Mouse (Mus musculus): Measurements from ENCODE around the gene Slc22a4. TPM values are rescaled to one million over a fixed set of nuclear protein-coding genes. Genes with fewer than 3 reads are reported as not detected.

Gene Slc22a4
- total and polyA plus RNA-seq, 2 experiments from 2014 or later: 7.2 TPM

GRCm38 (mm10) chr11:54002147-54002760 lies 25.6 kb downstream of the Slc22a4 start:
- DNase-seq (ENCODE audit: low spot score) (peak; percentile 84), ATAC-seq (peak; percentile 51; the same call in 1 of the 2 replicates)
- peak; percentile 87 for TF ChIP-seq CTCF (IDR thresholded peaks at IDR 0.05; ENCODE audit: low read depth)
- Histone ChIP-seq H3K27ac (no peak overlapping the region), H3K27me3 (ENCODE audit: insufficient read depth, low read length) (no peaks in the 10 kb centered on the region), H3K36me3 (ENCODE audit: insufficient read depth, low read length) (no peaks in the 10 kb centered on the region), H3K9ac (replicated peaks; ENCODE audit: low read length) (0 out of 2 replicates have a peak overlapping the region, but pooled peaks have one; percentile 3), H3K4me2 (ENCODE audit: low read depth, low read length) (no peak overlapping the region), H3K4me1 (ENCODE audit: insufficient read depth, low read length) (no peaks in the 10 kb centered on the region), H3K9me3 (ENCODE audit: low read length) (no peaks in the 10 kb centered on the region), H3K4me3 (ENCODE audit: low read length) (no peak overlapping the region)
- 4% methylated on average over 5 of the region's 5 CpGs for WGBS

GRCm38 (mm10) chr11:53997661-53998060 lies 30.2 kb downstream of the Slc22a4 start:
- TF ChIP-seq CTCF (IDR thresholded peaks at IDR 0.05; ENCODE audit: low read depth): no peak
- DNase-seq (ENCODE audit: low spot score) (no peak), ATAC-seq (no peak)
- Histone ChIP-seq H3K27me3 (ENCODE audit: insufficient read depth, low read length) (no peaks in the 10 kb centered on the region), H3K27ac (no peak overlapping the region), H3K4me1 (ENCODE audit: insufficient read depth, low read length) (no peaks in the 10 kb centered on the region), H3K9me3 (ENCODE audit: low read length) (no peaks in the 10 kb centered on the region), H3K4me2 (ENCODE audit: low read depth, low read length) (no peak overlapping the region), H3K9ac (replicated peaks; ENCODE audit: low read length) (no peak overlapping the region), H3K36me3 (ENCODE audit: insufficient read depth, low read length) (no peaks in the 10 kb centered on the region), H3K4me3 (ENCODE audit: low read length) (no peak overlapping the region)
- 87% methylated on average over 2 of the region's 2 CpGs for WGBS

GRCm38 (mm10) chr11:53992264-53992663 lies 35.6 kb downstream of the Slc22a4 start:
- Histone ChIP-seq H3K9ac (replicated peaks; ENCODE audit: low read length) (no peak overlapping the region), H3K4me3 (ENCODE audit: low read length) (no peak overlapping the region), H3K36me3 (ENCODE audit: insufficient read depth, low read length) (no peaks in the 10 kb centered on the region), H3K4me1 (ENCODE audit: insufficient read depth, low read length) (no peaks in the 10 kb centered on the region), H3K27me3 (ENCODE audit: insufficient read depth, low read length) (no peaks in the 10 kb centered on the region), H3K4me2 (ENCODE audit: low read depth, low read length) (no peak overlapping the region), H3K9me3 (ENCODE audit: low read length) (no peaks in the 10 kb centered on the region), H3K27ac (no peak overlapping the region)
- WGBS: 87% methylated on average over 4 of the region's 4 CpGs
- ATAC-seq (no peak), DNase-seq (ENCODE audit: low spot score) (no peak)
- no peak for TF ChIP-seq CTCF (IDR thresholded peaks at IDR 0.05; ENCODE audit: low read depth)

DNA sequence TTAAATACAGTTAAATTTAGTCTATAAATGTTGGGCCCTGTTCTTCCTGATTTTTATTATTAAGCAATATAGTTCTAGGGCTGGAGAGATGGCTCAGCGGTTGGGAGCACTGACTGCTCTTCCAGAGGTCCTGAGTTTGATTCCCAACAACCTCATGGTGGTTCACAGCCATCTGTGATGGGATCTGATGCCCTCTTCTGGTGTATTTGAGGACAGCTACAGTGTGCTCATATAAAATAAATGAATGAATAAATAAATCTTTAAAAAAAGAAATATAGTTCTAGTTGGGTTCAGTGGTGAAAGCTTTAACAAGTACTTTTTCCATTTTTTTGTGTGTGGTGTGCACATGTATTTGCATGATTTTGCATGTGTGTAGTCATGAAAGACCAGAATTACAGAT lies 38.7 kb downstream of the Slc22a4 start:
- no peak for ATAC-seq

DNA sequence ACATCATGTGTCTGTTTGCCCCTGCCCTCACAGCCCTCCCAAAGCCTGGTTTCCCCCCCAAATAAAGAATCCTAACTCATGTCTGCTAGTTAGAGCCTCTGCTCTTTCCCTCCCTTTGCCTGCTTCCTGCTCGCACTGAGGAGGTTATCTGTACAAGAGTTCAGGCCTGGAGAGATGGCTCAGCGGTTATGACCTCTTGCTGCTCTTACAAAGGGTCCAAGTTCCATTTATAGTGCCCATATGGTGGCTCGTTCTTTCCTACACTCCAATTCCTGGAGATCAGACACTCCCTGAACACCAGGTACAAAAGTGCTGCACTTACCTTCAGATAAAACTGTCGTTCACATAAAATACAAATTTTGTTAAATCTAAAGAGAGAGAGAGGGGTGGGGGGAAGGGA lies 39.8 kb downstream of the Slc22a4 start:
- H3K27me3 ChIP-seq (ENCODE audit: insufficient read depth, low read length): no peaks in the 10 kb centered on the region
- H3K9ac ChIP-seq (replicated peaks; ENCODE audit: low read length): no peak overlapping the region
- no peaks in the 10 kb centered on the region; the same call in 1 of the 2 replicates for H3K36me3 ChIP-seq (ENCODE audit: insufficient read depth, low read length)
- no peak overlapping the region for H3K27ac ChIP-seq
- H3K4me2 ChIP-seq (ENCODE audit: low read depth, low read length): no peak overlapping the region
- ATAC-seq: no peak
- H3K4me3 ChIP-seq (ENCODE audit: low read length): no peak overlapping the region
- no peak for TF ChIP-seq CTCF (IDR thresholded peaks at IDR 0.05; ENCODE audit: low read depth)
- no peak for DNase-seq (ENCODE audit: low spot score)
- WGBS: 76% methylated on average over 4 of the region's 4 CpGs
- H3K4me1 ChIP-seq (ENCODE audit: insufficient read depth, low read length): no peaks in the 10 kb centered on the region
- no peaks in the 10 kb centered on the region for H3K9me3 ChIP-seq (ENCODE audit: low read length)

More for the DNA sequence above, 38.7 kb downstream of the Slc22a4 start:
- TF ChIP-seq CTCF (IDR thresholded peaks at IDR 0.05; ENCODE audit: low read depth): no peak
- no peak for DNase-seq (ENCODE audit: low spot score)
- H3K27ac ChIP-seq: no peak overlapping the region
- no peak overlapping the region for H3K4me3 ChIP-seq (ENCODE audit: low read length)
- no peak overlapping the region for H3K9ac ChIP-seq (replicated peaks; ENCODE audit: low read length)
- no peaks in the 10 kb centered on the region for H3K27me3 ChIP-seq (ENCODE audit: insufficient read depth, low read length)
- no peaks in the 10 kb centered on the region for H3K9me3 ChIP-seq (ENCODE audit: low read length)
- no peaks in the 10 kb centered on the region; the same call in 1 of the 2 replicates for H3K36me3 ChIP-seq (ENCODE audit: insufficient read depth, low read length)
- WGBS: 58% methylated on average over 1 of the region's 1 CpGs
- no peak overlapping the region for H3K4me2 ChIP-seq (ENCODE audit: low read depth, low read length)
- no peaks in the 10 kb centered on the region for H3K4me1 ChIP-seq (ENCODE audit: insufficient read depth, low read length)

DNA sequence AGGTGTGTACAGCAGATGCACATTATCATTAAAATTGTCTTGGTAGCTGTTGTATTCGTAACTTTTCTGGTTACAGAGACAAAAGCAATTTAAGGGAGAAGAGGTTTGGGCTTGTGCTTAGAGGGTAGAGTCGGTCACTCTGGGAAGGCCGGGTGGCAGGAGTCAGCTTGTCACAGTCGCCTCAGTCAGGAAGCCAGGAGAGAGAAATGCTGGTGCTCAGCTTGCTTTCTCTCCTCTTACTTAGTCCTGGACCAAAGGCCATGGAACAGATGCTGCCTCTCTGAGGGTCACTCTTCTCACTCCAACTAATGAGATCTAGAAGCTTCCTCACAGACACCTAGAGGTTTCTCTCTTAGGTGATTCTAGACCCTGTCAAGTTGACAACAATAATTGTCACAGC lies 46.5 kb downstream of the Slc22a4 start:
- Histone ChIP-seq H3K4me3 (ENCODE audit: low read length) (no peak overlapping the region), H3K36me3 (ENCODE audit: insufficient read depth, low read length) (no peaks in the 10 kb centered on the region; the same call in 1 of the 2 replicates), H3K9me3 (ENCODE audit: low read length) (no peaks in the 10 kb centered on the region), H3K4me2 (ENCODE audit: low read depth, low read length) (no peak overlapping the region), H3K27ac (no peak overlapping the region), H3K27me3 (ENCODE audit: insufficient read depth, low read length) (no peaks in the 10 kb centered on the region), H3K4me1 (ENCODE audit: insufficient read depth, low read length) (no peaks in the 10 kb centered on the region; the same call in 1 of the 2 replicates), H3K9ac (replicated peaks; ENCODE audit: low read length) (no peak overlapping the region)
- WGBS: 86% methylated on average over 4 of the region's 4 CpGs
- ATAC-seq: no peak
- no peak for DNase-seq (ENCODE audit: low spot score)
- no peak for TF ChIP-seq CTCF (IDR thresholded peaks at IDR 0.05; ENCODE audit: low read depth)
